Mouse (Mus musculus) heart, adult 2 months (tissue): ENCODE measurements at regions not wholly inside any gene's neighbourhood (a gene's known extent, or its start where the extent isn't known, plus 50 kb on each side); places are given as distances from the start of the nearest gene placed in this dataset.

Experiments
- CTCF ChIP-seq: fragments of 200-600 bp; IDR thresholded peaks from 2 replicates; pipeline ENCODE4 v1.8.1; 2022; ENCODE audit warnings: antibody characterized with exemption, mild to moderate bottlenecking, moderate library complexity
- EP300 ChIP-seq: fragments of 200-500 bp; IDR thresholded peaks from 2 replicates; pipeline ENCODE4 v1.6.1; 2011; ENCODE audit warnings: low read depth, low read length, control low read depth; ENCODE audit not compliant: insufficient read depth
- POLR2A ChIP-seq: fragments of 200-500 bp; IDR thresholded peaks from 2 replicates; pipeline ENCODE4 v1.6.1; 2011; ENCODE audit warnings: mild to moderate bottlenecking, low read depth, low read length, control low read depth; ENCODE audit not compliant: insufficient read depth

GRCm38 (mm10) chr8:57200280-57200679 is 120.5 kb upstream of the Hand2 start:
- no peak for TF ChIP-seq CTCF
- TF ChIP-seq POLR2A = no peak
- TF ChIP-seq EP300 = 0 out of 2 replicates have a peak, but pooled peaks have one; percentile 23
